Mouse (Mus musculus) Patski (cell line): Measurements from ENCODE around the gene Phf1. TPM values are rescaled to one million over a fixed set of nuclear protein-coding genes. Genes with fewer than 3 reads are reported as not detected.

Source experiments
- ATAC-seq: fragments of 100-300 bp; one replicate; pipeline ENCODE4 v1.8.0; 2021
- CTCF ChIA-PET: fragments of 350-600 bp; sonication (Branson Sonifier 250); formaldehyde crosslinking; loops from one replicate; lab custom pipeline; 2022; ENCODE audit warnings: inconsistent platforms; lab: Charles Lee
- POLR2A ChIA-PET: fragments of 350-600 bp; sonication (Branson Sonifier 250); formaldehyde crosslinking; loops from one replicate; lab custom pipeline; 2022; ENCODE audit warnings: antibody characterized with exemption, inconsistent platforms; lab: Charles Lee
- DNase-seq: peaks from one replicate; pipeline ENCODE4 v3.0.0-alpha.2; 2011; ENCODE audit warnings: low read depth, low spot score
- H3K27me3 ChIP-seq: fragments of 371-371 bp; one replicate; pipeline ENCODE4 v1.5.1; 2021
- CTCF ChIP-seq: fragments of 100-300 bp; IDR thresholded peaks from one replicate; pipeline ENCODE4 v1.5.1; 2021
- in situ Hi-C: fragments of 300-500 bp; cut with MboI; formaldehyde crosslinking; loops from 3 replicates; pipeline ENCODE4 v1.11.1; 2018; ENCODE audit warnings: low pct_unique_long_range_greater_than_20kb, mixed read lengths
- polyA plus RNA-seq: library from polyadenylated mRNA; unstranded; gene quantifications from one replicate; pipeline ENCODE4 v1.2.3, GENCODE M21; 2021

Gene Phf1
- polyA plus RNA-seq, 1 experiment from 2014 or later: 37.2 TPM

DNA sequence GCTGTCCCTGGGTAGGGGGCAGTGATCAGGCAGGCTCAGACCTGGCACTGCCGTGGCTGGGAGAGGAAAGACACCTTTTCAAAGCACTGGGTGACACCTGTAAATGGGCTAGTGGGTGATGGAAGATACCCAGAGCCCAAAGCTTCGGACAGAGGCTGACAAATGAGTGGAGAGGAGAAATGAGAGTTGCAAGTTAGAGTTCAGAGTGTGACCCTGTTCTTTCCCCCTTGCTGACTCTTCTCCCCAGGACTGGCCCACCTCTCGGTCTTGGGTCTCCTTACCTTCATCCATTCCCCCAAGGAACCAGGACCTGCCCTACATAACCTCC, 7.1 kb downstream of the Phf1 start:
- no peak for ATAC-seq
- POLR2A ChIA-PET: interaction anchor here (1.1 to 1.3 kb wide), 2 partner anchors 8 to 33 kb away, joined by 3 to 4 read pairs; partner anchors contain the start of gene Zbtb9

DNA sequence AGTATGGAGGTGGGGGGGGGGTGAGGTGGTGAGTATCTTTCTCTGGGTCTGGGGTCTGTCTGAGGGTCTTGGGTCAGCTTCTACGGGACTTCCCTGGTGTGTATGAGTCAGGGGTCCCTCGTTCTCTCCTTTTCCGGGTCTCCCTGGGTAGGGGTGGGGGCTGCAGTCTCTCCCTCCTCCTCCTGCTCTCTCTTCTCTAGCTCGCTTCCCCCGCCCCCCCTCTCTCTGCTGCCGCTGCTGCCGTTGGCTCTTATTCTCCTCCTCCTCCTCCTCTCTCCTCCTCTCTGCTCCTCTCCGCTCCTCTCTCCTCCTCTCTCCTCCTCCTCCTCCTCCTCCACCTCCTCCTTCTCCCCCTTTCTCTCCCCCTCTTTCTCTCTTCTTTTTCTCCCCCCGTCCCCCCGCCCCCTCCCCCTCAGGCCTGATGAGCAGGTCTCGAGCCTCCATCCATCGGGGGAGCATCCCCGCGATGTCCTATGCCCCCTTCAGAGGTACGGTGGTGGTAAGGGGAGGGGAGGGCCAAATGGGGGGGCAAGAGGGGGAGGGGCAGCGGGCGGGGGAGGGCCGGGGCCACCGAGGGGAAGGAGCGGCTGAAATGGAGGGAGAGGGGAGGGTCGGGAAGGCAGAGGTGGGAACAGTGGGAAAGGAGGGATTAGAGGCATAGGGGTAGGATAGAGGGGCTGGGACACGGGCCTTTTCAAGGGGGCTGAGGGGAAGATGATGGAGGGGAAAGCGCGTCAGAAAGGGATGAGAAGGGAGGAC, 8.4 kb downstream of the Phf1 start, which contains the start of gene Syngap1:
Gene Syngap1 (plus strand): TSS at position 223 of the 759 bp plus-strand sequence.
- no peaks in the 10 kb centered on the region for H3K27me3 ChIP-seq
- TF ChIP-seq CTCF: no peak
- ChIA-PET POLR2A (no interaction called here), CTCF (interaction anchor here (1.0 kb wide), 1 partner anchor 15 kb away, joined by 4 read pairs; no protein-coding TSS in a partner anchor)
- DNase-seq: no peak
- in situ Hi-C loops: loop anchor here (25.0 kb wide), 1 partner anchor 171 kb away; no protein-coding TSS in a partner anchor
- ATAC-seq: no peak

More for the DNA sequence above, 7.1 kb downstream of the Phf1 start:
- CTCF ChIA-PET: no interaction called here
- TF ChIP-seq CTCF: no peak
- no peaks in the 10 kb centered on the region for H3K27me3 ChIP-seq
- DNase-seq: no peak
- in situ Hi-C loops: loop anchor here (25.0 kb wide), 1 partner anchor 172 kb away; no protein-coding TSS in a partner anchor

DNA sequence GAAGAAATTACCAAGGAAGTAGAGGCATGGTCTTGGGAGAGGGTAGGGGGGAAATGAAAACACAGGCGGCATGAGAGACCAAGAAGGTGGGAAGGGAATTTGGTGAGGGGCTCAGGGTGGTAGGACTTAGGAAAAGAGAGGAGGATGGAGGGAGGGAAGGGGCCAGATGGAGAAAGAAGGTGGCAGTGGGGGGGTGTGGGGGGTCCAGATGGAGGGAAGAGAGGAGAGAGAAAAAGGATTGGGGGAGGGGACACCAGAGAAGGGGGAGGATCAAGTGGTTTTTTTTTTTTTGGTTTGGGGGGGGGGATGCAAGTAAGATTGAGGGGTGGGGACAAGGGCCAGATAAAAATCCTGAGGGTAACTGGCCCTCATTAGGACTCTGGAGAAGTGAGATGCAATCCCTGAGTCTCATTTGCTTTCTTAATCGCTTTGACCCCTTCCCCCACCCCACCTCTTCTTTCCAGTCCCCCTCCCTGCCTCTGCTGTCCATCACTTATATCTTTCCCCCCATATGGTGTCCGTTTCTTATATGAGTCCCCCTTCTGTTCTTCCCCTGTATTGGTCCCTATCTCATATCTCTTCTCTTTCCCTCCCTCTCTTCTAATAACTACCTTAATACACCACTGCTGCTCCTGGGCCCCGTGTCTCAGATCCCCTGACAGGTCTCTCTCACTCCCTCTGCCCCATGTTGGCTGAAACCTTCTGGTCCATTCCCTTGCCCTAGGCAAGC, 9.2 kb downstream of the Phf1 start:
- CTCF ChIA-PET: no interaction called here
- H3K27me3 ChIP-seq: no peaks in the 10 kb centered on the region
- ATAC-seq: no peak
- in situ Hi-C loops: loop anchor here (25.0 kb wide), 1 partner anchor 170 kb away; no protein-coding TSS in a partner anchor
- DNase-seq: no peak
- no peak for TF ChIP-seq CTCF
- POLR2A ChIA-PET: interaction anchor here (0.7 kb wide), 1 partner anchor 75 kb away, joined by 3 read pairs; no protein-coding TSS in a partner anchor

DNA sequence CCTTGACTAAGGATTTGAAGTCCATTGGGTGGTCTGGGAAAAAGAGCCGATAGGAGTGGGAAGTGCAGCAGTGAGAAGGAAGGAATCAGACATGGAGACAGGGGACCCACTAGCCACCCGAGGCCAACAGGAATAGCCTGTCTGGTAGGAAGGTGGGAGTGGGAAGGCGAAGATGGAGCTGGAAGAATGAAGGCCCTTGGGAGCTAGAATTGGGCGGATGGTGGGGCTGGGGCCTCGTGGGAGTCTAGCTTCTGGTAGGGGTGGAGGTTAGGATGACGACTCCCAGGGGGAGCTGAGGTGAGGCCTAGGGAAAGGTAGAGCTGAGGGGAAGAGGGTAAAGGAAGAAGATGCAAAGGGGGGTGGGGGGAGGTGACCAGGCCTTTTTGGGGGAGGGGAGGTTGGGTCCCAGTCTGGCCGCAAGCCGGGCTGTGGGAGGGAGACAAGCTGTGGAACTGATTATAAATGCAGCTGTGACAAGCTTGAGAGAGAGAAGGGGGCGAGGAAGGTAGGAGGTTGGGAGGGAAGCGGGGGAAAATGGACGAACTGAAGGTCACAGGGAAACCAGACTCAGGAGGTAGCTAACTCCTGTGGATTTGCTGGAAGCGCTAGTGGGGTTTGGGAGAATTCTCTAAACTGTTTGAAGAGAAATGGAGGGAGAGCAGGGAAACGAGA, 13.1 kb downstream of the Phf1 start:
- in situ Hi-C loops: loop anchor here (25.0 kb wide), 1 partner anchor 166 kb away; no protein-coding TSS in a partner anchor
- ChIA-PET POLR2A (no interaction called here), CTCF (no interaction called here)
- no peak for DNase-seq
- ATAC-seq: no peak
- no peaks in the 10 kb centered on the region for H3K27me3 ChIP-seq
- no peak for TF ChIP-seq CTCF

DNA sequence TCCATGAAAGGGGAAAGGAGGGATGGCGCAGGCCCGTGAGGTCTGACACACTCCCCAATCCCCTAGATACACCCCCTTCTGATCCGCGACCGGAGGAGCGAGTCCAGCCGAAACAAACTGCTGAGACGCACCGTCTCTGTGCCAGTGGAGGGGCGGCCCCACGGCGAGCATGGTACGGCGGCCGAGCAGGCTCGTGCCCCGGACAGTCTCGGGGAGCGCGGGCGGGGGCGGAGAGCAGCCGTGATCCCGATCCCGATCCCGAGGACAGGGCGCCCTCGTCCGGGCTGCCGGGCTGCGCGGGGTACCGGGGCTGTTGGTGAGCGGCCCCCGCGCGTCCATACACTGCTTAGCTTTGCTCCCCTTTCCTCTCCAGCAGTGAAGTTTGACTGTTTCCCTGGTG, 13.7 kb downstream of the Phf1 start:
- no peak for TF ChIP-seq CTCF
- in situ Hi-C loops: loop anchor here (25.0 kb wide), 1 partner anchor 166 kb away; no protein-coding TSS in a partner anchor
- CTCF ChIA-PET: no interaction called here
- ATAC-seq (no peak), DNase-seq (no peak)
- H3K27me3 ChIP-seq: no peaks in the 10 kb centered on the region
- POLR2A ChIA-PET: no interaction called here

DNA sequence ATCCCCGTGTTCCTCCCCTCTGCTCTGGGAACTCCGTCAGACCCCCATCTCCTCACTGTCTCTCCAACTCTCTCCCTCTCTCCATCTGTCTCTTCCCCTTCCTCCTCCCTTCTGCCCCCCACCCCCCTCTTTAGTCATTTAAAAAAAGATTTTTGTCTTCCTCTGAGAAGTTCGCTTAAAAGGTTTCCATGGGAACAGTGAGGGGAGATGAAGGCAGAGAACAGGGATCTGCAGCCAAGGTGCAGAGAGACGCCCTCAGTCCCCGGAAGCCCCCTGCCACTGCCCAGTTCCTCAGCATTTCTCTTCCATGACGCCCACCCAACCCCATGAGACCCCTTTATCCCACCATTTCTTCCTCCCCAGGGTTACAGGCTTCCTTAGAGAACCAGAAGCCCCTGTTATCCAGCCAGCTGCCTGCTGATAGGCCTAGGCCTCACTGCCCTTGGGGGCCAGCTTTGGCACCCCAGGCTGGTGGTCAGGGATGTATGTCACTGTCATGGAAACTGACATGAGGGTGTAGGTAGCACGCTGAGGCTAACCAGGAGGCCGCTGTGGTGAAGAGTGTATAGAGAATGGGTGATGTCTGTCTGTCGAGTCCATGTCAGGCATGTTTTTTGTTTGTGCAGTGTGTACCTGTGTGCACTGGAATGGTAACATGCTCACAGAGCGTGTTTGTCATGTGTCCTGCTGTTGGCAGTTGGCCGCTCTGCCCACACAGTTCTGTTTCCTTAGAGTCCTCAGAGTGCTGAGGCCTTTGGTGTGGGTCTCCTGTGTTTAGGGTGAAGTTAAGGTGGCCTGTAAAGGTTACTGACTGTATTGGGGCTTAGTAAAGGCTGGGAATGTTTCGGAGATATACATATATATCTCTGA, 14.6 kb downstream of the Phf1 start:
- in situ Hi-C loops: loop anchor here (25.0 kb wide), 1 partner anchor 165 kb away; no protein-coding TSS in a partner anchor
- no peaks in the 10 kb centered on the region for H3K27me3 ChIP-seq
- DNase-seq (no peak), ATAC-seq (no peak)
- ChIA-PET POLR2A (interaction anchor here (0.8 to 1.0 kb wide), 2 partner anchors 8 to 99 kb away, joined by 3 to 4 read pairs; partner anchors contain the start of gene Cuta), CTCF (no interaction called here)
- TF ChIP-seq CTCF: no peak

DNA sequence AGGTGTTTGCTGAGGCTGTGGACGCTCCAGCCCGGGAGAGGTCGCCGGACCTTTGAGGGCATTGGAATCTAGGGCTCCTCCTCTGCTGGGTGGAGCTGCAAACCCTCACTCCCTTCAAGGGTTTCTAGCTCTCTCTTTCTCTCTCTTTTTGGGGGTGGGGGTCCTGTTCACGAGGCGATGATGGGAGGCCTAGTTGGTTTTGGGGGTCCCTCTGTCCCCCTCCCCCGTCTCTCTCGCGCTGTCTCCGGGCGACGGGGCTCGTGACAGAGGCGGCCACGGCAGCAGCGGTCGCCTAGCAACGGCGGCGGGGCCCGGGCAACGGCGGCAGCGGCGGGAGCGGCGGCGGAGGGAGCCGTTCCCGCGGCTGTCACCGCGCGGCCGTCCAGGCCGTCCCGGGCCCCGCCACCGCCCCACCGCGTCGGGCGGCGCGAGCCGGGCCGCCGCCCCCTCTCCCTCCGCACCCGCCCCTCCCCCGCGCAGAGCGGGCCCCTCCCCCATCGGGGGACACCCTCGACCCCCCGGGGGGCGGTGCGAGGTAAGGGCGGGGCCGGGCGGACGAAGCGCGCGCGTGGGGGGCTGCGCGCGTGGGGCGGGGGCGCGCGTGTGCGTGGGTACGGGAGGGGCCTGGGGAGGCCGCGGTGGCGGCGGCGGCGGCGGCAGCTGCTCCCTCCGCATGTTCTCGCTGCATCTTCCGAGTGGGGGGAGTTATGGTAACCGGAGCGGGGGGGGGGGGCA, 15.6 kb downstream of the Phf1 start:
- TF ChIP-seq CTCF: no peak
- no peaks in the 10 kb centered on the region for H3K27me3 ChIP-seq
- ChIA-PET POLR2A (interaction anchor here (0.8 to 1.0 kb wide), 2 partner anchors 9 to 98 kb away, joined by 3 to 4 read pairs; partner anchors contain the start of gene Cuta), CTCF (no interaction called here)
- ATAC-seq (peak; percentile 23), DNase-seq (no peak)
- in situ Hi-C loops: loop anchor here (25.0 kb wide), 1 partner anchor 164 kb away; no protein-coding TSS in a partner anchor

DNA sequence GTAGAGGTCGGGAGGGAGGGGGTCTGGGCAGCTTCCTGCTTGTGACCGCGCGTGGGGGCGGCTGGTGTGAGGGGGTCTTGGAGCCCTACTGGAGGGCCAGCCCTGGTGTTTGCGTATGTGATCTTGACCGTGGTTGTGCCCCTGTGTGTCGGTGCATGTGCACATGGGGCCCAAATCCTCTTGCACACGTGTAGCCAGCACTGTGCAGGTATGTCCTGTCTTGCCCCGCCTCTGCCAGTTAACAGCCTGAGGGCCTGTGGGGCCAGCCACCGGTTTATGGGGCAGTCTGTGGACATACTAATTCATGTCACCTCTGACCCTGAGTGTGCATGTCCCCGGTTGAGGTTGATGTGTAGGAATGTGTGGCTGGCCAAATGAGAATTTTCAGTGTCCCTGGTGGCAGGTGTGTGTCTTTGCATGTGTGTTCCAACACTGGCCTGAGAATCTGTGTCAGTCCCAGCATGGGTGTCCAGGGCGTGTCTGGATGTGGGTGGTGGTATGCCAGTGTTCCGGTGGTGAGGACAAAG, 16.3 kb downstream of the Phf1 start:
- DNase-seq: no peak
- CTCF ChIA-PET: no interaction called here
- POLR2A ChIA-PET: no interaction called here
- no peak for TF ChIP-seq CTCF
- in situ Hi-C loops: loop anchor here (25.0 kb wide), 1 partner anchor 163 kb away; no protein-coding TSS in a partner anchor
- no peak for ATAC-seq
- no peaks in the 10 kb centered on the region for H3K27me3 ChIP-seq
